Mouse (Mus musculus): ENCODE measurements around the gene Auts2.

Gene Auts2

GRCm38 (mm10) chr5:132258882-132259281 lies 284.3 kb downstream of the Auts2 start:
- no peak for DNase-seq (ENCODE audit: low spot score)

DNA sequence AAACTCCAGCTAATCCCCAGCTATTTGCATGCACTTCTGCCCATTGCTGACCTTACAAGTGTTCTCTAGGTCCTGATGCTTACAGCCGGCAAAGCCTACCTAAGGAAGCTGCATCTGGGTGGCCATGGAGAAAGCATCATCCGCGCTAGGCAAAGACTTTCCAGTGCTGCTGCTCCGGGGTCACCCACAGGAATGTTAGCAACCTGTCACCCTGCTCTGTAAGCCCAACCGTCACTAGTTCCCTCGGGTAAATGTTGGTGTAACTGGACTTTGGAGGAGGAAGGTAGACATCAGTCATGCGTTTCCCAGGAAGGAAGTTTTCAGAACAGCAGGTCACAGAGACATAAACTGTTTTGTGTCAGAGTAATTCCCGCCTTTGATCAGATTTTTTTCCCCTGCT lies 287.6 kb downstream of the Auts2 start:
- no peak for DNase-seq (ENCODE audit: low spot score)

DNA sequence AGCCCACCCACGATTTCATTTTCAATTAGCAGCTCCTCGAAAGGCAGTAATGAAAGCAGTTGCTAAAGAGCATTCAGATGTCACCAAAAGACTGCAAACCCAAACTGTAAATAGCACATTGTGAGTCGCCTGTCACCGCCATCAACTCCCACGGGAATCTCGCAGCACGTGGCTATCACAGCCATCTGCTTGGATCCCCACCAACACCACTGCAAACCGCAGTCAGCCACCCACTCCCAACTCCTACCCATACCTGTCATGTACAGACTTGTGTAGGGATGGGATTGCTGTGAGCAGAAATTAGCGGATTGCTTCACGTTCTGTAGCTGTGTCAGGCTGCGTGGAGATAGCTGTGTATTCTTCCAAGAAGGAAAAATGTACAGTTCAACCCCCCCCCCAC lies 293.6 kb downstream of the Auts2 start:
- DNase-seq (ENCODE audit: low spot score): no peak

DNA sequence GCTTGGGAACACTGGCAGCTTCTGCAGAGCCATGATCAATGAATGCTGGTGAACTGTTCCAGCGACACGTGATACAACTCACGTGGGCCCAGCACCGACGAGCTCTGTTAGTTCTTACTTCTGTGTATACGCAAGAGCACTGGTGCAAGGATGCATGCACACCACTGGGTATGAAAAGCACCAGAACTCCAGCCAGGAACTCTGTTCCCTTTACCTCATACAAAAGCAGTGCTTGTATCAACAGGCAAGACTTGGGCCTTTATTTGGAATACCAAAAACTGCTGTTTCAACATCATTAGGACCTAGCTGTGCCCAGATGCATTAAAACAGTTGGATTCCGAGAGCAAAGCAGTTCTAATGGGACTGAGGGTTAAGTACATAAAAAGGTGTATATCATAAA lies 295.1 kb downstream of the Auts2 start:
- no peak for DNase-seq (ENCODE audit: low spot score)

DNA sequence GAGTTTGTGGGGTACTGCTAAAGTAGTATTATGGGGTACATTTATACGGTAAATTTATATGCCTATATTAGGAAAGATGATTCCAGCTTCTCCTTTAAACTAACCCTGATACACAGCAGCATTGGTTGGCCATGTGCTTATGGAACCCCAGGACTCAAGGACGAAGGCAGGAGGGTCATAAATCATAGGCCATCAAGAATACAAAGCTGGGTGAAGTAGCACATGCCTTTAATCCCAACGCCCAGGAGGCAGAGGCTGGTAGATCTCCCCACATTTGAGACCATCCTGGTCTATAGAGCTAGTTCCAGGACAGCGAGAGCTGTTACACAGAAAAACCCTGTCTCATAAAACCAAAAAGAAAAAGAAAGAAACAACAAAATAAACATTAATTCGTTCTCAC lies 307.7 kb downstream of the Auts2 start:
- no peak for DNase-seq (ENCODE audit: low spot score)

- DNase-seq (ENCODE audit: low spot score): no peak
Measured at GRCm38 (mm10) chr5:132234471-132234870, 308.7 kb downstream of the Auts2 start.

GRCm38 (mm10) chr5:132231280-132232047 lies 311.7 kb downstream of the Auts2 start:
- DNase-seq (ENCODE audit: low spot score): no peak

DNA sequence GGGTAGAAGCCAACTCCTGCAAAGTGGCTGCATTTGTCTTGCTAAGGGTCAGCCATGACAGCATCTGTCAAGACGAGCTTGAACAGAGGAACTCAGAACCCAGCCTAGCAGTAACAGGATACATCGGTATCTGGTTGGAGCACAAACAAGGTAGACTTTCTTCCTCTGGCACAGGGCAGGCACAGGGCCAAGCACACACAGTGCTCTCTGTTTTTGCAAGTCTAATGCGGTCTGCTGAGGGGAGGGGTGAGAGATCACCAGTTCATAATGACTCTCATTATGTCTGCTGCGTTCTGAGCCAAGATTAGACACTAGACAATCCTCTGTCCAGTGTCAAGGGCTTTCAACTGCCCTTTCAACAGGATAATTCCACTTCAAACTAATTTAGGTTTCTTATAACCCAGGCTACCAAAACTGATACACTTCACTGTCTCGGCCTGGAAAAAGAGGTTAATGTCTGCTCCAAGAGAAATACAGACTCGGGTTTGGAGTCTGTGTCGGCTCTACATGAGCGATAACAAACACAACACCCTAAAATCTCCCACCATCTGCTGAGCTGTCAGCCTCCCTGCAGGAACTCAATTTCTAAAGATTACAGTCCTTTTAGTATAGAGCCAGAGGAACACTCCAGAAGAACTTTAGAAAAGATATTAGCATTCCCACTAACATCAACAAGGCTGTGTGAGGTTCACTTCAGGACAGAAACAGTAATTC lies 313.3 kb downstream of the Auts2 start:
- DNase-seq (ENCODE audit: low spot score): no peak

GRCm38 (mm10) chr5:132229023-132229422 lies 314.1 kb downstream of the Auts2 start:
- DNase-seq (ENCODE audit: low spot score): no peak

- DNase-seq (ENCODE audit: low spot score): no peak
Measured at GRCm38 (mm10) chr5:132220376-132220930, 322.7 kb downstream of the Auts2 start.

DNA sequence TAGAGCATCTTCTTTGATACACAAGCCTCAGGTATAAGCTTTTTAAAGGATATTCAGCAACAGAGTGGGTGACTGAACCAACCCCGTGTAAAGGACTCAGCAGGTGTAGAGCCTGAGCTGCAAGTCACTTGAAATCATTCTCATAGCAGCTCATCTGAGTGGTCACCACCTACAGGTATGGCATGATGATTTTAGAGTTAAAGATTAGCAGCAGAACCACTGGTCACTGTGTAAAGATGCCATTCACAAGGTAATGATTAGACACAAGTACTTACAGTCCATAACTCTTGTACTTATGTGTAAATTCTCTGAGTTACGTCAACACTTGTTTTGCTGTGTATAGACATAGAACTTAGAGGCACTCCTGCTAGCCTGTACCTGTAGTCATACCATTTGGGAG lies 327.0 kb downstream of the Auts2 start:
- DNase-seq (ENCODE audit: low spot score): no peak

- DNase-seq (ENCODE audit: low spot score): no peak
Measured at GRCm38 (mm10) chr5:132212446-132212845, 330.7 kb downstream of the Auts2 start.

- DNase-seq (ENCODE audit: low spot score): no peak
Measured at GRCm38 (mm10) chr5:132209694-132210093, 333.4 kb downstream of the Auts2 start.

- DNase-seq (ENCODE audit: low spot score): no peak
Measured at GRCm38 (mm10) chr5:132206220-132206619, 336.9 kb downstream of the Auts2 start.

DNA sequence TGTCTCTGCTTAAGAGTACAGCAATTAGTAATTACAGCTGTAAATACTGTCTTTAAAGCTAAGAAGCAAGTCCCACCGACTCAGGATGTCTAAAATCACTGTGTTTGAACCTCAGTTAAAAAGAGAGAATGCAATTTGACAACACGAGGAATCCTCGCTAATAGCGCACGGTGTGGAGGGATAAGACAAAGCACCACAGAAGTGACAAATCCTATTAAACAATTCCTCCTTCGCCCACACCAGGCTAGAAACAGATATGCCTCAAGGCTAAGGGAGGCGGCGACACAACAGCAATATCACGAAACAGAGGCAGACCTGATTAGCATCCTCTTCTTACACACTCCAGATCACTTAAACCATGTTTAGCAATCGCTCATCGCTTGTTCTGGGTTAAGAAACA lies 339.3 kb downstream of the Auts2 start:
- DNase-seq (ENCODE audit: low spot score): no peak

- DNase-seq (ENCODE audit: low spot score): no peak
Measured at GRCm38 (mm10) chr5:132201077-132201645, 342.0 kb downstream of the Auts2 start.

GRCm38 (mm10) chr5:132200595-132200994 lies 342.5 kb downstream of the Auts2 start:
- DNase-seq (ENCODE audit: low spot score): no peak

DNA sequence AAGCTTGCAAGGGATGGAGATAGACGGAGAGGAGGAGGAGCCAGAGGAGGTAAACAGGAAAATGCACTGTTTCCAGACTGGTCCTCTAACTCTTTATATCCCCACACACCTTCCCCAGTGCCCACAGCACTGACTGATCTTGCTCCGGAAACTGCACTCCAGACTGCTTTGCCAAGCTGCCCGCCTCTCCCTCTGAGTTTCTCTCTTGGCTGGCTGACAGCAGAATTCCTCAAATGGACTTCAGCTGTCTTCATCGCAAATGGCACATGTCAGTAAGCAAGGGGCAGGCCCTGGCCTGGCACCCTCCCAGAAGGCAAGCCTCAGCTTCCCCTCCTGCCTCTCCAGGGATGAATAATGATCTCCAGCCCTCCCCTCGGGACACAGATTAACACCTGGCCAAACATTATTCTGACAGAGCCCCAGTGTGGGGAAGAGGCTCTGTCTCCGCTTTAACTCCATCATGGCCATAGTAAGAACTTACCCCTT lies 348.1 kb downstream of the Auts2 start:
- no peak for DNase-seq (ENCODE audit: low spot score)

- DNase-seq (ENCODE audit: low spot score): no peak
Measured at GRCm38 (mm10) chr5:132190190-132190589, 353.0 kb downstream of the Auts2 start.

DNA sequence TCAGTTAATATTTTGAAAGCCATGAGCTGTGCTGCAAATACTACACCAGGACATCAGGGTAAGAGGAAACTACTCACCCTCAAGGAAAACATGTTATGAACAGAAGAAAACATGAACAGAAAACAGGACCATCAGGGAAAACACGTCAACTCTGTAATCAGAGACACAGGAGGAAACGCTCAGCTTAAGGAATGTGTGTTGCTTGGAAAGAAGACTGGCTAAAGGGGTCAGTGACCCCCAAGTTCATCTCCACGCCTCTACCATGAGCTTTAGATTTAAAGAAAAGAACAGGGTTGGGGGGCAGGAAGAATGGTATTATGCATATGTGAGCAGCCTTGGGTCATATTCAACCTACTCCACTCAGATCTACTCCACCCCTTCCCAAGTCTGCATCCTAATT lies 356.5 kb downstream of the Auts2 start:
- DNase-seq (ENCODE audit: low spot score): no peak

DNA sequence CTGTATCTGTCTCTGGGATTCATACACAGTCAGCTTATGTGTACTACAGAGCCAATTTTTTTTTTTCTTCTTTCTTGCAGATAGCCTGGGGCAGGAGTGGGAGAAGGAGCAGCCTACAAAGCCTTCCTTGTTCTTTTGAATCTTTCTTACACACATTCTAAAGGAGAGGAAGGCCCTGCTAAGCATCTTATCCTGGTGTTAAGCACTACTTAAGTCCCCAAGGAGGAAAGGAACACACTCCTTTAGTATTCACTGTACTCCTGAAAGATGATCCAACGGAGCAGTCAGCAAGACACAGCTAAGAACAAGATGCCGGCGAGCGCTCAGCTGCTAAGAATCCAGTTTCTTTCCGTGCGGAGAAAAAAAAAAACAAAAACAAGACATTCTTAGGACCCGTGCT lies 356.9 kb downstream of the Auts2 start:
- DNase-seq (ENCODE audit: low spot score): no peak

DNA sequence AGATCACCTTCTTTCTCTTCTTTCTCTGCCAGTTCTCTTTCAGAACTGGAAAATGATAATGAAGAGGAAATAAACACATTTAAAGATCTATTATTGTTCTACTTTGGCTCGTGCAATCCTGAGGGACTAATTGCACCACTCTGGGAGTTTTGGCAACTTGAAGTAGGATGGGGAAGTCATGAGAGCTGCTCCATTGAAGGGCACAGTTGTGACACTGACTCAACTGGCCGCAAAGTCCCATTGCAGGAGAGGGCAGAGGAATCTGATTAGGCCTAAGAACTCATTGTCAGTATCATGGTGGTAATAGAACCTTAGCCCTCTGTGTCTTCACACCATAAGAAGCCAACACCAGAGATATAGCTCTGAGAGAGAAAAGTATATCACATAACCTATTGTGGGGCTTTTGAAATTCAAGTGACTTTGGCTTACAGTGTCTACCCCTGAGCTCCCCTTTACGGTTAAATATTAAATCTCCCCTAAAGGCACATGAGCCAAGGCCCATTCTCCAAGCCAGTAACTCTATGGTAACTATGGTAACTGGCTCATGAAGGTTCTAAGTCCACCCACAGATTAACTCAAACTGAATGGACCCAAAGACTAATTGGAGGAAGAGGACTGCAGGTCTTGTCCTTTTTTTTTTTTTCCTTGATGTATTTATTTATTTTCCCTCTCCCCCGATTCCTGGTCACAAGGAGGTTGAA lies 358.6 kb downstream of the Auts2 start:
- no peak for DNase-seq (ENCODE audit: low spot score)

All from spleen, adult 12 weeks (tissue).